8 mouse cellular contexts compared by ENCODE assay signal in genomic region chr13:59769296-59770163, GRCm38 (mm10). TPM values are rescaled to one million over a fixed set of nuclear protein-coding genes. Genes with fewer than 3 reads are reported as not detected.
DNase-seq lines count a peak whose midpoint lies in the region; ATAC-seq and TF ChIP-seq lines count a peak whose summit lies in the region.

Gene Isca1 (minus strand): TSS chr13:59769810.

- H3K36me3 ChIP-seq in forebrain, embryonic 10.5 days (replicated peaks) = peaks cover 41% of the 10 kb centered on the region
- peaks cover 11% of the 10 kb centered on the region; the same call in 1 of the 2 replicates for H3K36me3 ChIP-seq in heart, embryonic 15.5 days
- peaks cover 56% of the 10 kb centered on the region for H3K36me3 ChIP-seq in liver, embryonic 14.5 days (replicated peaks; ENCODE audit: control insufficient read depth, insufficient read depth, low read depth)
- no peaks in the 10 kb centered on the region for H3K36me3 ChIP-seq in neural tube, embryonic 11.5 days (ENCODE audit: control insufficient read depth, insufficient read depth, low read length)
- peaks cover 6% of the 10 kb centered on the region; the same call in 1 of the 2 replicates for H3K36me3 ChIP-seq in stomach, postnatal 0 days (ENCODE audit: control insufficient read depth, insufficient read depth, low read length)

- peak within 1 kb of the TSS; percentile 94 for H3K4me3 ChIP-seq in forebrain, embryonic 10.5 days
- H3K4me3 ChIP-seq in heart, embryonic 15.5 days = peak within 1 kb of the TSS; percentile 94
- peak within 1 kb of the TSS; percentile 76 to 98 for H3K4me3 ChIP-seq in liver, embryonic 14.5 days (ENCODE audit: insufficient read depth in 1 of 2, low read depth in 2 of 2, low read length in 2 of 2)
- H3K4me3 ChIP-seq in neural tube, embryonic 11.5 days (ENCODE audit: low read depth, low read length) = peak within 1 kb of the TSS; percentile 82
- H3K4me3 ChIP-seq in stomach, postnatal 0 days (ENCODE audit: low read depth, low read length) = peak within 1 kb of the TSS; percentile 85

- no peaks in the 10 kb centered on the region for H3K9me3 ChIP-seq in forebrain, embryonic 10.5 days
- no peaks in the 10 kb centered on the region for H3K9me3 ChIP-seq in heart, embryonic 15.5 days (replicated peaks)
- H3K9me3 ChIP-seq in liver, embryonic 14.5 days (ENCODE audit: control insufficient read depth, low read length) = no peaks in the 10 kb centered on the region
- H3K9me3 ChIP-seq in neural tube, embryonic 11.5 days (ENCODE audit: control insufficient read depth, low read length) = no peaks in the 10 kb centered on the region
- H3K9me3 ChIP-seq in stomach, postnatal 0 days (ENCODE audit: control insufficient read depth, low read length) = no peaks in the 10 kb centered on the region

- H3K27ac ChIP-seq in forebrain, embryonic 10.5 days = peak within 1 kb of the TSS; percentile 91
- H3K27ac ChIP-seq in heart, embryonic 15.5 days = peak within 1 kb of the TSS; percentile 100
- peak within 1 kb of the TSS; percentile 96 for H3K27ac ChIP-seq in liver, embryonic 14.5 days
- peak within 1 kb of the TSS; percentile 95 for H3K27ac ChIP-seq in neural tube, embryonic 11.5 days (ENCODE audit: low read depth, low read length)
- H3K27ac ChIP-seq in stomach, postnatal 0 days (replicated peaks) = peak within 1 kb of the TSS; percentile 97

- no peak for TF ChIP-seq CTCF in liver, embryonic 14.5 days (IDR thresholded peaks at IDR 0.05; ENCODE audit: low read depth)
- no peak for TF ChIP-seq CTCF in stomach, postnatal 0 days (IDR thresholded peaks at IDR 0.05; ENCODE audit: low read depth)

- under 1% methylated on average over 91 of the region's 91 CpGs for WGBS in forebrain, embryonic 10.5 days
- WGBS in heart, embryonic 15.5 days = under 1% methylated on average over 91 of the region's 91 CpGs
- under 1% methylated on average over 91 of the region's 91 CpGs for WGBS in liver, embryonic 14.5 days (ENCODE audit: insufficient replicate concordance)
- under 1% methylated on average over 75 of the region's 91 CpGs for WGBS in neural tube, embryonic 11.5 days
- under 1% methylated on average over 89 of the region's 91 CpGs for WGBS in stomach, postnatal 0 days

- H3K4me2 ChIP-seq in heart, embryonic 15.5 days = peak within 1 kb of the TSS; percentile 84
- H3K4me2 ChIP-seq in liver, embryonic 14.5 days (ENCODE audit: low read depth) = peak within 1 kb of the TSS; percentile 90
- H3K4me2 ChIP-seq in neural tube, embryonic 11.5 days (ENCODE audit: low read depth) = peak within 1 kb of the TSS; percentile 78
- H3K4me2 ChIP-seq in stomach, postnatal 0 days (replicated peaks; ENCODE audit: low read depth) = peak within 1 kb of the TSS; percentile 74

- peaks cover 49% of the 10 kb centered on the region for H3K4me1 ChIP-seq in forebrain, embryonic 10.5 days
- H3K4me1 ChIP-seq in heart, embryonic 15.5 days (replicated peaks) = peaks cover 48% of the 10 kb centered on the region
- peaks cover 41 to 51% of the 10 kb centered on the region in 2 experiments for H3K4me1 ChIP-seq in liver, embryonic 14.5 days (replicated peaks; ENCODE audit: control insufficient read depth in 2 of 2, insufficient read depth in 2 of 2, low read length in 1 of 2)
- H3K4me1 ChIP-seq in neural tube, embryonic 11.5 days (ENCODE audit: control insufficient read depth, insufficient read depth, low read length) = peaks cover 21% of the 10 kb centered on the region
- H3K4me1 ChIP-seq in stomach, postnatal 0 days (replicated peaks; ENCODE audit: control insufficient read depth, insufficient read depth) = peaks cover 6% of the 10 kb centered on the region

- H3K27me3 ChIP-seq in forebrain, embryonic 10.5 days (ENCODE audit: poor library complexity, severe bottlenecking) = no peaks in the 10 kb centered on the region
- no peaks in the 10 kb centered on the region for H3K27me3 ChIP-seq in heart, embryonic 15.5 days
- H3K27me3 ChIP-seq in liver, embryonic 14.5 days (ENCODE audit: control insufficient read depth, insufficient read depth, low read length) = no peaks in the 10 kb centered on the region
- no peaks in the 10 kb centered on the region for H3K27me3 ChIP-seq in neural tube, embryonic 11.5 days (ENCODE audit: control insufficient read depth, insufficient read depth, low read length)
- no peaks in the 10 kb centered on the region for H3K27me3 ChIP-seq in stomach, postnatal 0 days (ENCODE audit: control insufficient read depth, insufficient read depth, low read length)

- DNase-seq in c-Kit-negative CD71-positive TER-119-positive erythroid progenitor cells, embryonic 14.5 days (ENCODE audit: low read depth, low spot score) = peak; percentile 95
- peak; percentile 99 for DNase-seq in forebrain, embryonic 10.5 days (ENCODE audit: extremely low spot score, low spot score)
- peak; percentile 98 to 99 for DNase-seq in kidney, postnatal 25 days
- peak; percentile 94 to 96 (median 96) for DNase-seq in liver, embryonic 14.5 days (ENCODE audit: low read depth in 3 of 3, low spot score in 3 of 3)
- DNase-seq in neural tube, embryonic 11.5 days (ENCODE audit: low spot score) = peak; percentile 99
- DNase-seq in stomach, postnatal 0 days (ENCODE audit: low spot score) = peak; percentile 99

- peak within 1 kb of the TSS; percentile 94 for H3K9ac ChIP-seq in heart, embryonic 15.5 days
- peak within 1 kb of the TSS; percentile 99 for H3K9ac ChIP-seq in liver, embryonic 14.5 days (replicated peaks)
- H3K9ac ChIP-seq in neural tube, embryonic 11.5 days (ENCODE audit: low read length) = peak within 1 kb of the TSS; percentile 80
- peak within 1 kb of the TSS; percentile 88 for H3K9ac ChIP-seq in stomach, postnatal 0 days (ENCODE audit: low read length)

- ATAC-seq in CD4-positive, CD25-positive, alpha-beta regulatory T cell, adult 4 months = peak; percentile 93
- ATAC-seq in heart, embryonic 15.5 days (replicated peaks; ENCODE audit: insufficient number of reproducible peaks, insufficient read depth, low FRiP score, low read depth) = peak; percentile 96
- peak; percentile 93 for ATAC-seq in liver, embryonic 14.5 days (ENCODE audit: insufficient read depth)
- peak; percentile 98 for ATAC-seq in neural tube, embryonic 11.5 days (ENCODE audit: insufficient read depth, low FRiP score, low TSS enrichment)
- ATAC-seq in stomach, postnatal 0 days (ENCODE audit: low FRiP score, low TSS enrichment) = peak; percentile 96

- TF ChIP-seq EP300 in liver, embryonic 14.5 days (IDR thresholded peaks at IDR 0.05; ENCODE audit: low read depth) = no peak
- TF ChIP-seq EP300 in stomach, postnatal 0 days (optimal IDR thresholded peaks at IDR 0.05) = no peak

RNA-seq across cellular contexts. Expression of gene Isca1, which starts in this region (rescaled TPM):
- polyA plus RNA-seq in CD4-positive, CD25-positive, alpha-beta regulatory T cell, adult 4 months (2017; shearing (Covaris generic)) = 10 to 100 TPM; 54.6 to 62.5 TPM
- polyA plus RNA-seq in forebrain, embryonic 10.5 days (2016; fragmentation: Nextera tagmentation; extraction: Ambion mirVana) = 93.3 and 93.8 TPM in 2 replicates
- 217 and 232 TPM in 2 replicates for polyA plus RNA-seq in heart, embryonic 15.5 days (2015; fragmentation: Nextera tagmentation; extraction: Ambion mirVana)
- polyA plus RNA-seq in liver, embryonic 14.5 days (2012; rRNA removed) = 120 and 138 TPM in 2 replicates
- 252 and 281 TPM in 2 replicates for polyA plus RNA-seq in liver, embryonic 14.5 days (2014; fragmentation: Nextera tagmentation; extraction: Ambion mirVana)
- polyA plus RNA-seq in neural tube, embryonic 11.5 days (2014; fragmentation: Nextera tagmentation; extraction: Ambion mirVana) = 131 and 132 TPM in 2 replicates
- polyA plus RNA-seq in stomach, postnatal 0 days (2015; fragmentation: Nextera tagmentation; extraction: Ambion mirVana) = 73.4 and 77.1 TPM in 2 replicates

Comparison
In these comparisons a context has a peak if more than half of its experiments do, and no peak if none do; other contexts are left out.
1. Peak in every context shown above with its lines: DNase-seq, ATAC-seq, H3K4me3 ChIP-seq and H3K27ac ChIP-seq.